Mouse (Mus musculus) neural tube, embryonic 11.5 days (tissue): ENCODE results near the gene Cerk. TPM values are rescaled to one million over a fixed set of nuclear protein-coding genes. Genes with fewer than 3 reads are reported as not detected.
A peak's percentile ranks its signal among the peaks of the same experiment; 100 is the strongest.
"Not testable (repeated sequence)": the region's sequence is repeated elsewhere in the genome, so short reads cannot be mapped to it uniquely, and the experiment has no call there.

ENCODE experiments used
- ATAC-seq: fragments of 200-750 bp; cut with Nextera tagmentation; 2 replicates; pipeline ENCODE4 v1.8.0; 2017; ENCODE audit warnings: moderate number of reproducible peaks, mild to moderate bottlenecking, moderate TSS enrichment, moderate library complexity; ENCODE audit not compliant: insufficient read depth, low FRiP score, low TSS enrichment
- DNase-seq: peaks from one replicate; pipeline ENCODE4 v3.0.0-alpha.2; 2015; ENCODE audit warnings: low spot score
- H3K27ac ChIP-seq: fragments of 300-500 bp; sonication (generic); 2 replicates; pipeline ENCODE4 v1.5.1; 2014; ENCODE audit warnings: low read depth, mild to moderate bottlenecking, low read length
- H3K27me3 ChIP-seq: fragments of 300-500 bp; sonication (generic); 2 replicates; pipeline ENCODE4 v1.6.1; 2014; ENCODE audit warnings: mild to moderate bottlenecking, low read length, mixed read lengths; ENCODE audit not compliant: control insufficient read depth, insufficient read depth
- H3K36me3 ChIP-seq: fragments of 300-500 bp; sonication (generic); 2 replicates; pipeline ENCODE4 v1.6.1; 2014; ENCODE audit warnings: mild to moderate bottlenecking, low read length, moderate library complexity, mixed read lengths; ENCODE audit not compliant: control insufficient read depth, insufficient read depth
- H3K4me1 ChIP-seq: fragments of 300-500 bp; sonication (generic); 2 replicates; pipeline ENCODE4 v1.6.1; 2014; ENCODE audit warnings: low read length, mixed read lengths; ENCODE audit not compliant: control insufficient read depth, insufficient read depth
- H3K4me2 ChIP-seq: fragments of 300-500 bp; sonication (generic); 2 replicates; pipeline ENCODE4 v1.6.1; 2014; ENCODE audit warnings: low read depth, mild to moderate bottlenecking, moderate library complexity
- H3K4me3 ChIP-seq: fragments of 300-500 bp; sonication (generic); 2 replicates; pipeline ENCODE4 v1.5.1; 2014; ENCODE audit warnings: low read depth, low read length
- H3K9ac ChIP-seq: fragments of 300-500 bp; sonication (generic); 2 replicates; pipeline ENCODE4 v1.6.1; 2014; ENCODE audit warnings: mild to moderate bottlenecking, low read length
- H3K9me3 ChIP-seq: fragments of 300-500 bp; sonication (generic); 2 replicates; pipeline ENCODE4 v1.6.1; 2016; ENCODE audit warnings: low read length; ENCODE audit not compliant: control insufficient read depth
- WGBS: fragments of 180-500 bp; shearing (Covaris S2); extraction: QIAGEN DNeasy Blood & Tissue Kit; methylation state at CpG from one replicate; pipeline ENCODE4 v1.1.7; 2014; 5-methylcytosine and 5-hydroxymethylcytosine counted together
- polyA plus RNA-seq: library from polyadenylated mRNA; unstranded; fragments of >200 nt; fragmentation: Nextera tagmentation; extraction: Ambion mirVana; gene quantifications from 2 replicates; pipeline ENCODE4 v1.2.1, GENCODE M21; 2014

Gene Cerk
- polyA plus RNA-seq, 1 experiment from 2014 or later: 26.8 TPM

- H3K9me3 ChIP-seq: no peaks in the 10 kb centered on the region
- peak overlapping the region; percentile 78 for H3K27ac ChIP-seq
- 15% methylated on average over 25 of the region's 25 CpGs for WGBS
- ATAC-seq (no peak), DNase-seq (no peak)
- H3K36me3 ChIP-seq: no peaks in the 10 kb centered on the region
- H3K9ac ChIP-seq: peak overlapping the region; percentile 86
- peaks cover 12% of the 10 kb centered on the region for H3K4me1 ChIP-seq
- H3K4me2 ChIP-seq: peak overlapping the region; percentile 87
- no peaks in the 10 kb centered on the region for H3K27me3 ChIP-seq
- peak overlapping the region; percentile 86 for H3K4me3 ChIP-seq
Observed at GRCm38 (mm10) chr15:86214549-86215201, 28.7 kb upstream of the Cerk start.

GRCm38 (mm10) chr15:86213753-86214548 is 28.0 kb upstream of the Cerk start, which contains the start of gene Tbc1d22a:
Gene Tbc1d22a (plus strand): TSS chr15:86214459.
- Histone ChIP-seq H3K27ac (peak within 1 kb of the TSS; percentile 78), H3K36me3 (no peaks in the 10 kb centered on the region), H3K4me3 (peak within 1 kb of the TSS; percentile 86), H3K9me3 (no peaks in the 10 kb centered on the region), H3K27me3 (no peaks in the 10 kb centered on the region), H3K4me2 (peak within 1 kb of the TSS; percentile 87), H3K4me1 (peaks cover 12% of the 10 kb centered on the region), H3K9ac (peak within 1 kb of the TSS; percentile 86)
- under 1% methylated on average over 64 of the region's 64 CpGs for WGBS
- ATAC-seq: peak; percentile 92
- peak; percentile 94 for DNase-seq

GRCm38 (mm10) chr15:86212193-86212592 is 26.3 kb upstream of the Cerk start:
- H3K27me3 ChIP-seq, DNase-seq, H3K27ac ChIP-seq, ATAC-seq, H3K9ac ChIP-seq, H3K9me3 ChIP-seq, H3K4me2 ChIP-seq, H3K4me3 ChIP-seq, H3K36me3 ChIP-seq: not testable (repeated sequence)
- whole genome bisulfite sequencing: 92% methylated on average over 5 of the region's 5 CpGs
- H3K4me1 ChIP-seq: peaks cover 12% of the 10 kb centered on the region

DNA sequence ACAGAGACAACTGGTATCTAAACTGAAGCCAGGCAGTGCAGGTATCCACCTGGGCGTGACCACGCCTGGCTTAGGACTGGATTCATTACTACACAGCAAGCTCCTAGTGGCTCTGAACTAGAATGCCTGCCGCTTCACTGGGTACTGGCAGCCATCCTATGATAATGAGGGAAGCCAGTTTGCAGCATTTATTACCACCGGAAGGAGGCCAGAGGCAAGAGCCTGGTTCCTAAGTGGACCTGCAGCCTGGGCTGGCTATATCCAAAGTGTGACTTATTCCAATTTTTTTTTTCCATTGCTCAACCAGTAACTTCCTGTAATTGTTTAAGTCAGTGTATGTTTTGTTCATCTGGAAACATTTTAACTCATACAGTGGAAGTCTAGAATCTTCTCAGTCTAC is 20.4 kb upstream of the Cerk start:
- DNase-seq (no peak), ATAC-seq (no peak)
- no peaks in the 10 kb centered on the region for H3K27me3 ChIP-seq
- WGBS: 77% methylated on average over 4 of the region's 4 CpGs
- H3K4me2 ChIP-seq: no peak overlapping the region
- H3K36me3 ChIP-seq: no peaks in the 10 kb centered on the region
- H3K9ac ChIP-seq: no peak overlapping the region
- no peaks in the 10 kb centered on the region for H3K4me1 ChIP-seq
- no peaks in the 10 kb centered on the region for H3K9me3 ChIP-seq
- no peak overlapping the region for H3K27ac ChIP-seq
- no peak overlapping the region for H3K4me3 ChIP-seq

DNA sequence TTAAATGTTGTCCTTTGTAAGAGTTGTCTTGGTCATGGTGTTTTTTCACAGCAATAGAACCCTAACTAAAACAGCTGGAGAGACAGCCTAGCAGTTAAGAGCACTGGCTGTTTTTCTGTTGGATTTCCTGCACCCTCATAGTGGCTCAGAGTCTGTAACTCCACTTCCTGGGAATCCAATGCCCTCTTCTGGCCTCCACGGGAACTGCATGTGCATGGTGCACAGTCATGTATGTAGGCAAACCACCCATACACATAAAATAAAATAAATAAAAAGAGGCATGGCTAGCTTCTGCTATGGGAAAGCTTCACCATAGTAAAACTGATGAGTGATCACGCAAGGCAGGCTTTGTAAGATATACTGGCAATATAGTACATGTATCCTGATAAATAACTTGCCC is 19.4 kb upstream of the Cerk start:
- no peak for DNase-seq
- Histone ChIP-seq H3K27me3 (no peaks in the 10 kb centered on the region), H3K4me1 (no peaks in the 10 kb centered on the region), H3K4me3 (no peak overlapping the region), H3K9me3 (no peaks in the 10 kb centered on the region), H3K36me3 (no peaks in the 10 kb centered on the region), H3K4me2 (no peak overlapping the region), H3K9ac (no peak overlapping the region), H3K27ac (no peak overlapping the region)
- 52% methylated on average over 2 of the region's 2 CpGs for WGBS
- no peak for ATAC-seq

DNA sequence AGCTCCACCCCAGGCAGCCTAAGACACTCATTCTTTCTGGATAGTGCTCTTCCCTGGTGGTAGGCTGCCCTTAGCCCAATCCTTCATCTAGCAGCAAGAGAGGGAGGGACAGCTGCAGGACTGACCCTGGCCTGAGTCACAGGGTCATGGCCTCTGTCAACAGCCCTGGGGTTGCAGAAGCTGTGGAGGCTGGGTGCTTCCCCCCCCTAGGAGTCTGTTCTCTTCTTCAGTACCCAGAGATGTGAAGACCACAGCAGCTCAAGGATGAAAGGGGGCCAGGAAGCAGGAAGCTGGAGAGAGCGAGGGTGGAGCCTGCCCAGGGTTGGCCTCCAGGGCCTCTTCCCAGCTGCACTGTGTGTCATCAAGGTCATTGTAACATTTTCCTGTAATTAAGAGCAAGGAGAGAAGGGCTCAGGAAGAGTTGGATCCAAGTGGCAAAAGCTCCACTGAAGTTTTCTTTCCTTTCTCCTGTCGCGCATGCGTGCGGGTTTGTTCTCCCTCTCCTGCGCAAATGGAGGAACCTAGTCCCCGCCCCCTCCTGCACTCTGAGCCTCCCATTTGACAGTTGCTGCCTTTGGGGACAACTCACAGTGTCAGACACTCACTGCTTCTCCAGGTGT is 18.1 kb upstream of the Cerk start:
- Histone ChIP-seq H3K4me1 (no peaks in the 10 kb centered on the region), H3K9me3 (no peaks in the 10 kb centered on the region), H3K4me3 (no peak overlapping the region), H3K36me3 (no peaks in the 10 kb centered on the region), H3K4me2 (no peak overlapping the region), H3K27ac (no peak overlapping the region), H3K27me3 (no peaks in the 10 kb centered on the region), H3K9ac (no peak overlapping the region)
- ATAC-seq (no peak), DNase-seq (no peak)
- 53% methylated on average over 7 of the region's 7 CpGs for WGBS

GRCm38 (mm10) chr15:86203292-86203793 is 17.4 kb upstream of the Cerk start:
- 85% methylated on average over 7 of the region's 7 CpGs for WGBS
- no peak for ATAC-seq
- no peaks in the 10 kb centered on the region for H3K9me3 ChIP-seq
- no peak overlapping the region for H3K4me3 ChIP-seq
- no peaks in the 10 kb centered on the region for H3K4me1 ChIP-seq
- DNase-seq: no peak
- H3K36me3 ChIP-seq: no peaks in the 10 kb centered on the region
- no peak overlapping the region for H3K4me2 ChIP-seq
- H3K27me3 ChIP-seq: no peaks in the 10 kb centered on the region
- H3K27ac ChIP-seq: no peak overlapping the region
- H3K9ac ChIP-seq: no peak overlapping the region

GRCm38 (mm10) chr15:86202640-86203039 is 16.7 kb upstream of the Cerk start:
- H3K27ac ChIP-seq: no peak overlapping the region
- WGBS: 50% methylated on average over 6 of the region's 6 CpGs
- ATAC-seq: no peak

More at GRCm38 (mm10) chr15:86202640-86203039, 16.7 kb upstream of the Cerk start:
- Histone ChIP-seq H3K9ac (no peak overlapping the region), H3K4me1 (no peaks in the 10 kb centered on the region), H3K4me2 (no peak overlapping the region), H3K36me3 (no peaks in the 10 kb centered on the region), H3K27me3 (no peaks in the 10 kb centered on the region), H3K4me3 (no peak overlapping the region), H3K9me3 (no peaks in the 10 kb centered on the region)
- DNase-seq: no peak
